Mouse (Mus musculus) megakaryocyte progenitor cell, adult 5-6 weeks (primary cell): Measurements from ENCODE around the gene Ankrd27. TPM values are rescaled to one million over a fixed set of nuclear protein-coding genes. Genes with fewer than 3 reads are reported as not detected.
"Not testable (repeated sequence)": the region's sequence is repeated elsewhere in the genome, so short reads cannot be mapped to it uniquely, and the experiment has no call there.

ENCODE experiments used
- ATAC-seq: replicated peaks from 2 replicates; pipeline ENCODE4 v1.8.0; 2016; ENCODE audit warnings: mild to moderate bottlenecking, moderate TSS enrichment, inconsistent platforms; ENCODE audit not compliant: poor library complexity
- total RNA-seq, 2 experiments: library from RNA; stranded (forward) in 1 of 2; stranded (reverse) in 1 of 2; fragments of 157-497, 149-512 nt in 1 of 2; fragments of 200-1000 nt in 1 of 2; gene quantifications; 2 replicates each; pipeline versions ENCODE4 v1.2.3 to v1.2.4; 2015 to 2017

The Ankrd27 gene
- total RNA-seq (2015) (37.5 and 44.2 TPM in 2 replicates), total RNA-seq (2017) (55.8 and 57.1 TPM in 2 replicates)

DNA sequence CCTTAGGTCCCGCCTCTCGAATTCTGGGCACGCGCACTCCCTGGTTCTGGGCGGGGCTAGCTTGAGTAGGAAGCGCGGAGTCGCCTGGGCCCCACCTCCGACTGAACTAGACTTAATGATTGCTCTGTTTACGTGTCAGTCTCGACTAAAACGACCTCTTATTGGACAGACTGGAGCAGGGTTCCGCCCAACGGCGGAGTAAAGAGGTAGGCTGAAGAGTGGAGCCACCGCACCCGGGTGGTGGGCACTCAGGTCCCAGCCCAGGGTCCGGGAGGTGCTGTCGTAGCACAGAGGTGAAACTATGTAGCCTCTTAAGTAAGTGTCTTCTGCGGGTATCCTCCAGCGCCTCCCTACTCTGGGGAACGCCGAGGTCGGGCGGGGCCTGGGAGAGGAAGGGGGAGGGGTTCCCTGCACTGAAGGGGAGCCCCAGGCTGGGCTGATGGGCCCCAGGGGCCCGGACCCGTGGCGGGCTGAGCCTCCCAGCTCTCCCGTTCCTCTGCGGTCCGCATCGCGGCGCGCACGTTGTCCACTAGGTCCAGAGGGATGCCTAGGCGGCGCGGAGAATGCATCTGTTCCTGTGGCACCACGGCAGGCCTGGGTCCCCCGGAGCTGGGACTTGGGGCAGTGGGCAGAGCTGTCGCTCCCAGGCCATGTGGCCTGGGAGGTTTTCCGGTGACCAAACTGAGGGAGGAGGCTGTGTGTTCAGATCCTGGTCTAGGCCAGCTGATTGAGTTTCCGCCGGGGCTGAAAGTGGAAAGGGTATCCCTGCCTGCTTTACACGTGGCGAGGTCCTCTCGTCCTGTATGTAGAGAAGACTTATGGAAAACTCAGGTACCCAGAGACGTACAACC is at the start of gene Ankrd27:
Ankrd27 (plus strand) TSS at position 190 of the 851 bp plus-strand sequence.
- ATAC-seq, result peak; percentile 73

GRCm38 (mm10) chr7:35537562-35537961 is 48.5 kb upstream of the Ankrd27 start, which contains the start of gene Tdrd12:
TSS of gene Tdrd12 (minus strand) at chr7:35537745.
- ATAC-seq, result peak; percentile 74; the same call in 1 of the 2 replicates

DNA sequence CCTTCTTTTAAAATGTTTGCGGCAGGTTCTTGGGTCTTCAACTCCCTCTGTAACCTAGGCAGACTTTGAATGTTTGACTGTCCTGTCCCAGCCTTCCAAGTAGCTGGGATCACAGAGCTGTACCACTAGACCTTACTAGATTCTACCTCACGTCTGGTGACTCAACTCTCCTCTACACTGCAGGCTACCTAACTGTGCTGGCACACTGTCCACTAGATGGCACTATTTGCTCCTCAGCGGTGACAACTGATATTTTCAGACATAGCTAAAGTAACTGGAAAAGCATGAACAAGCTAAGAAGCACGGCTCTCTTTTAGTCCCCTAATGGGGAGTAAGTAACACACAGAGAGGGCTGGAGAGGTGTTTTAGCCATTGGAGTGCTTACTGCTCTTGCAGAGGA is 40.2 kb upstream of the Ankrd27 start:
- ATAC-seq, result peak; percentile 97

DNA sequence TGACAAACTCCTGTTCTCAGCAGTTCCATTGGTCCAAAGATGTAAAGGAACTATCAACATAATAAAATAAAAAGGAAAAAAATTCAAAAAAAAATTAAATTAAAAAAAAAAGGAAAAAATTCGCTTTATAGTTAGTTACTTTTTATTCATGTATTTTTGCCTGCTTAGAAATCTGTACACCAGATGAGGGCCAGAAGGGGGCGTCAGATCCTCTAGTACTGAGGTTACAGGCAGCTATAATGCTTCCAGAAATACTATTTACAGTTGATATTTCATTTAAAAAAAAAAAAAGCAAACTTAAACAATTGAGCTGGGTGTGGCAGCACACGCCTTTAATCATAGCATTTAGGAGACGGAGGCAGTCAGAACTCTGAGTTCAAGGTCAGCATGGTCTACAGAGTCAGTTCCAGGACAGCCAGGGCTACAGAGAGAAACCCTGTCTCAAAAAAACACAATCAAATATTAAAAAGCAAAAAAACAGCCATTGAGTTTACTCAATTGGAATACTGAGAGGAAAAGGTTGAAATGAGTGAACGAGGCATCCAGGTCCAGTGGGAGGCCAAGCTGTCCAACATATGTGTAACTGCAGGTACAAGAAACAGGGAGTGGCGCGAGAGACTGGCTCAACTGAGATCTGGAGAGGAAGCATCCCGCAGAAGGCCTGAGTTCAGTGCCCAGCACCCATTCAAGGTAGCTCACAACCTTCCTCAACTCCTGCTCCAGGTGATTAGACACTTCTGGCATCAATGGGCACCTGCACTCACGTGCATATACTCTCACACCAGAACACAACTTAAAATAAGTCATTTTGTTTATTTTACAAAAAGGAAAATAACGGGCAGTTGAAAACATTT is 32.1 kb upstream of the Ankrd27 start:
- peak; percentile 10; the same call in 1 of the 2 replicates for ATAC-seq

GRCm38 (mm10) chr7:35554605-35555175 is 31.4 kb upstream of the Ankrd27 start:
- ATAC-seq, result peak; percentile 17; the same call in 1 of the 2 replicates

GRCm38 (mm10) chr7:35555224-35556204 is 30.5 kb upstream of the Ankrd27 start:
- peak; percentile 53 for ATAC-seq

GRCm38 (mm10) chr7:35556205-35556603 is 29.8 kb upstream of the Ankrd27 start, which contains the start of gene Nudt19:
TSS of gene Nudt19 (minus strand) at chr7:35556304.
- ATAC-seq, result no peak

GRCm38 (mm10) chr7:35556905-35557304 is 29.1 kb upstream of the Ankrd27 start:
- ATAC-seq, result peak; percentile 12

- ATAC-seq, result peak; percentile 32
Observed at GRCm38 (mm10) chr7:35557577-35557976, 28.5 kb upstream of the Ankrd27 start.

GRCm38 (mm10) chr7:35558681-35559080 is 27.4 kb upstream of the Ankrd27 start:
- no peak for ATAC-seq

DNA sequence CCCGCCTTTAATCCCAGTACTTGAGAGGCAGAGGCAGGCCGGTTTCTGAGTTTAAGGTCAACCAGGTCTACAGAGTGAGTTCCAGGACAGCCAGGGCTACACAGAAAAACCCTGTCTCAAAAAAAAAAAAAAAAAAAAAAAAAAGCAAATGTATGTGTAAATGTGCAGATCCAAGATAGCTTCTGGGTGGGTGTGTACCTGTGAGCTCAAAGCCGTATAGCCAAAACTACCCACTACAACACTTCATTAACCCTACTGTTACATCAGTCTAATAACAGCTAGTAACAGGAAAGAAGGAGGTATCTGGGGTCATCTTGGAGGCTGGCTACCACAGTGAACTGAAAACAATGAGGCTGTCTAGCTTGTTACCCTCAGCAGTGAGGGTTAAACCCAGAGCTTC is 26.2 kb upstream of the Ankrd27 start:
- peak; percentile 29 for ATAC-seq

DNA sequence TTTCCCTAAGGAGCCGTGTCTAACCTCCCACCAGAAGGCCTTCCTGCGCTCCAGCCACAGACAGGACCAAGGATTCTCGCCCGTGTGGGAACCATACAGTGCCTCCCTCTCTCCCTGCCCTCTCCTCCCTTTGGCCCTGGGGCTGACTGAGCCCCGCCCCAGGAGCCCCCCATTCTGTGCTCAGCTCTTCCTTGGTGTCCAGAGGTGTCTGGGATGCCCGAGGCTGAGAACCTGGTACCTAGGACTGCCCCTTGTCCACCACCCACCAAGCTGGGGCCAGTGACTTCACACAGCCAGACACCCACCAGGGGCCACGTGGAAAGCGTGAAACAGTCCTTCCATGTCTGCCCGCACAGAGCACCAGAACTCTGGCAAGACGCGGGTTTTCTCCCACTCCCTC is 23.0 kb upstream of the Ankrd27 start:
- no peak for ATAC-seq

DNA sequence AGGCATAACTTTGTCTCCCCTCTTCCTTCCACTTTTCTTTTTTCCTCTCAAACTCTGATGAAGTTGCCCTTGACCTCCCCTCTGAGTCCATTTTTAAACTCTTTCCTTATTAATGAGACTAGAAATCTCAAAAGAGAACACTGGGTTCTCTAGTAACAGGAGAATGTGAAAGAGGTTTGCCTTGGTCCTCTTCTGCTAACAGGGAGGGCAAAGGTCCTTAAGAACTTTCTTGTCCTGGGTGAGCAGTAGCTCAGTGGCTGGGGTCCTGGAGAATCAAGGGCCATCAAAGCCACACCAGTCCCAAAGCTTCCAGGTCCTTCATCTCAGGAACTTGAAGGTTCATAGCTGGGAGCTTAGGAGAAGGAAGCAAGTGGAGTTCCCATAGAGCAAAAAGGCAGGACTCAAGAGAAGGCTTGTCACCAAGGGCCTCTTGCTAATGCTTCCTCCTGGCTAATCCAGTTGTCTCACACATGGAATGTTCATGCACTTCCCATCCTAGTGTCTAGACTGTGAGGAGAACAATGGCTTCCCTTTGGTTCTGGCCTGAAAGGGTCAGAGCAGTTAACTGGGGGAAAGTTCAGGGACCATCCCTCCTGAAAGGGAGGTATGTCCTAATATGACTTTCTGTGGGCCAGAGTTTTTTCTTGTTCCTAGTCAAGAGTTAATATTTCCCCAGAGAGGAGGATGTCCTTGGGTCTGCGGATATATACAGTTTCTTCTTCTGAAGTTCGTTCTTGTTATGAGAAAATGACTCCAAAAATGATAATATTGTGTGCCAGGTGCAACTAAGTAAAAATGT is 21.8 kb upstream of the Ankrd27 start:
- no peak for ATAC-seq

GRCm38 (mm10) chr7:35564872-35565271 is 21.2 kb upstream of the Ankrd27 start:
- not testable (repeated sequence) for ATAC-seq

DNA sequence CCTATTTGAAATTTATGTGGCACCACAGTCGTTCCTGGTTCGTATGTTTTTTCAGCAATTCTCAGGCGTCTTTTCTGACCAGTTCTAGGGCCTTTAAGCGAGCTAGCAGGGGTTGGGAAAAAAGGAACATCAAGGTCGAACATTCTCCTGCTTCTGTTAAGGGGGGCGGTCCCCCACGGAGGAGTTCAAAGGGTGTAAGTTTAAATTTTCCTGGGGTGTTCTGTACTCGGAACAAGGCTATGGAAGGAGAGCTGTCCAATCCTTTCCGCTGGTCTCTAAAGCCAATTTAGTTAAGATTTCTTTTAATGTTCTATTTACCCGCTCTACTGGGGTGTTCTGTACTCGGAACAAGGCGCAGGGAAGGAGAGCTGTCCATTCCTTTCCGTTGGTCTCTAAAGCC is 20.1 kb upstream of the Ankrd27 start:
- not testable (repeated sequence) for ATAC-seq

GRCm38 (mm10) chr7:35569724-35570123 is 16.3 kb upstream of the Ankrd27 start:
- ATAC-seq, result not testable (repeated sequence)

- ATAC-seq, result not testable (repeated sequence)
Observed at GRCm38 (mm10) chr7:35570883-35571282, 15.2 kb upstream of the Ankrd27 start.

- ATAC-seq, result peak; percentile 85
Observed at GRCm38 (mm10) chr7:35579849-35580248, 6.2 kb upstream of the Ankrd27 start.

DNA sequence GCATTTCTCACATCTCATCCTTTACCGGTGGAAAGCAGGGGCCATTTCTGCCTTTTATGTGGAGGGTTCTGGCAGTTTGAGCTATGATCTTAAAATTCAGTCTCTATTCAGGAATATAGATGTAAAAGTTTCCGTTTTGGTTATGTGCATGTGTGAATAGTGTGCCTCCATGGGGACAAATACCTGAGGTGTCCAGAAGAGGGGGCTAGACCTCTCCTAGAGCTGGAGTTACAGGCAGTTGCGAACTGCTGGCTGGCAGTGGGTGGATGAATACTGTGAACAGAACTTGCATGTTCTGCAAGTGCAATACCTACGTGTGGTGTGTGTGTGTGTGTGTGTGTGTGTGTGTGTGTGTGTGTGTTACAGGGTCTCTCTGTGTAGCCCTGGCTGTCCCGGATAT is 3.3 kb upstream of the Ankrd27 start:
- peak; percentile 23; the same call in 1 of the 2 replicates for ATAC-seq
